Mouse (Mus musculus): ENCODE measurements around the gene Prep. TPM values are rescaled to one million over a fixed set of nuclear protein-coding genes. Genes with fewer than 3 reads are reported as not detected.
A peak's percentile ranks its signal among the peaks of the same experiment; 100 is the strongest.

The Prep gene
- total and polyA plus RNA-seq, 3 experiments: 7.9 to 13.8 (median 12.1) TPM

DNA sequence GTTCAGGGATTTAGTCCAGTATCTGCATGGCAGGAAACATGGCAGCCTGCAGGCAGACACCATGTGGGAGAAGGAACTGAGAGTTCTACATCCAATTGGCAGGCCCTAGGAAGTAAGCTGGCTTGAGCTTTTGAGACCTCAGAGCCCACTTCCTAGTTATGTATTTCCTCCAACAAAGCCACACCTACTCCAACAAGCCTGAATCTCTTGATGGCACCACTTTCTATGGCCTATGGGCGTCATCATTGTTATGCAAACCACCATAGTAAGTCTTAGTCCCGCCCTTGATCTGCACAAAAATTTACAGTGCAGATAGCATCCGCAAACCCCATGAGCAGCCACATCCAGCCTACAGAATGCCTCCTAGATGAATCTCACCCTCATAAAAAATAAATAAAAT, 54.6 kb downstream of the Prep start:
- TF ChIP-seq POLR2A (IDR thresholded peaks at IDR 0.05; ENCODE audit: insufficient read depth, low read depth, low read length) (no peak), CTCF (IDR thresholded peaks at IDR 0.05) (no peak), EP300 (IDR thresholded peaks at IDR 0.05; ENCODE audit: insufficient read depth, low read depth, low read length) (no peak)
- no peak for DNase-seq
- intact Hi-C loops (cut with DNase I): no loop called here
- 98% methylated on average over 3 of the region's 3 CpGs for WGBS
- Histone ChIP-seq H3K27me3 (ENCODE audit: control insufficient read depth, insufficient read depth, low read length) (no peaks in the 10 kb centered on the region), H3K4me1 (ENCODE audit: control insufficient read depth, insufficient read depth, low read length) (peaks cover 8% of the 10 kb centered on the region; the same call in 1 of the 2 replicates), H3K79me2 (replicated peaks; ENCODE audit: control insufficient read depth, insufficient read depth, low read length) (no peaks in the 10 kb centered on the region), H3K27ac (peak overlapping the region; percentile 88), H3K9ac (ENCODE audit: low read depth, low read length) (no peak overlapping the region), H3K36me3 (ENCODE audit: control insufficient read depth, insufficient read depth, low read length) (no peaks in the 10 kb centered on the region), H3K4me3 (no peak overlapping the region)

DNA sequence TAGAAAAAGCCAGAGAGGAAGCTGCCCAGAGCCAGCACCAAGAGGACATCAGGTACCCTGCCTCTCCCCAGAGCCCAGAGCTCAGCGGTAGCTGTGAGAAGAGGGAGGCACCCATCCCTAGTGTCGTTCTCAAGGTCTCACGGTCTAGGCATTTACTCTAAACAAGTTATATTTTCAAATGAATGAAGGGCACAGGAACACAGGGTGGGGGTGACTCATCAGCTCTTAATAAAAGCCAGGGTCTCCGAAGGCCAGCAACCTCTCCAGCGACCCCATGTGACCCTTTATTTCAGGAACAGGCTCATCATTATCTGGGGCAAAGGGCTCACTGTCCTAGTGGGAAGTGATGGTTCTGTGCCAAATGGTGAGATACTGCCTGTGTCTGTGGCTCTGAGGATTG, 55.5 kb downstream of the Prep start:
- peak; percentile 27 to 40 for DNase-seq
- no peak overlapping the region for H3K9ac ChIP-seq (ENCODE audit: low read depth, low read length)
- H3K79me2 ChIP-seq (replicated peaks; ENCODE audit: control insufficient read depth, insufficient read depth, low read length): no peaks in the 10 kb centered on the region
- no peak overlapping the region for H3K4me3 ChIP-seq
- H3K4me1 ChIP-seq (ENCODE audit: control insufficient read depth, insufficient read depth, low read length): peaks cover 8% of the 10 kb centered on the region; the same call in 1 of the 2 replicates
- no peaks in the 10 kb centered on the region for H3K36me3 ChIP-seq (ENCODE audit: control insufficient read depth, insufficient read depth, low read length)
- no peak for TF ChIP-seq POLR2A (IDR thresholded peaks at IDR 0.05; ENCODE audit: insufficient read depth, low read depth, low read length)
- TF ChIP-seq EP300 (IDR thresholded peaks at IDR 0.05; ENCODE audit: insufficient read depth, low read depth, low read length): no peak
- TF ChIP-seq CTCF (IDR thresholded peaks at IDR 0.05): no peak
- no peaks in the 10 kb centered on the region for H3K27me3 ChIP-seq (ENCODE audit: control insufficient read depth, insufficient read depth, low read length)
- H3K27ac ChIP-seq: peak overlapping the region; percentile 88
- WGBS: 49% methylated on average over 5 of the region's 5 CpGs
- intact Hi-C loops (cut with DNase I): no loop called here

GRCm38 (mm10) chr10:45123011-45123410, 56.0 kb downstream of the Prep start:
- TF ChIP-seq CTCF (IDR thresholded peaks at IDR 0.05) (no peak), EP300 (IDR thresholded peaks at IDR 0.05; ENCODE audit: insufficient read depth, low read depth, low read length) (no peak), POLR2A (IDR thresholded peaks at IDR 0.05; ENCODE audit: insufficient read depth, low read depth, low read length) (no peak)
- WGBS: 39% methylated on average over 6 of the region's 6 CpGs
- no peak overlapping the region for H3K4me3 ChIP-seq
- H3K79me2 ChIP-seq (replicated peaks; ENCODE audit: control insufficient read depth, insufficient read depth, low read length): no peaks in the 10 kb centered on the region
- H3K4me1 ChIP-seq (ENCODE audit: control insufficient read depth, insufficient read depth, low read length): peaks cover 8% of the 10 kb centered on the region; the same call in 1 of the 2 replicates
- no peak overlapping the region for H3K9ac ChIP-seq (ENCODE audit: low read depth, low read length)
- DNase-seq: peak in 1 of 2 experiments; percentile 48
- intact Hi-C loops (cut with DNase I): no loop called here
- H3K36me3 ChIP-seq (ENCODE audit: control insufficient read depth, insufficient read depth, low read length): no peaks in the 10 kb centered on the region
- H3K27ac ChIP-seq: peak overlapping the region; percentile 88
- H3K27me3 ChIP-seq (ENCODE audit: control insufficient read depth, insufficient read depth, low read length): no peaks in the 10 kb centered on the region

GRCm38 (mm10) chr10:45129105-45129504, 62.1 kb downstream of the Prep start:
- no peaks in the 10 kb centered on the region for H3K27me3 ChIP-seq (ENCODE audit: control insufficient read depth, insufficient read depth, low read length)
- 37% methylated on average over 11 of the region's 11 CpGs for WGBS
- H3K79me2 ChIP-seq (replicated peaks; ENCODE audit: control insufficient read depth, insufficient read depth, low read length): no peaks in the 10 kb centered on the region
- H3K27ac ChIP-seq: peak overlapping the region; percentile 16; the same call in 1 of the 2 replicates
- H3K36me3 ChIP-seq (ENCODE audit: control insufficient read depth, insufficient read depth, low read length): no peaks in the 10 kb centered on the region
- intact Hi-C loops (cut with DNase I): no loop called here
- peak in 1 of 2 experiments; percentile 21 for DNase-seq
- H3K4me1 ChIP-seq (ENCODE audit: control insufficient read depth, insufficient read depth, low read length): peaks cover 5% of the 10 kb centered on the region; the same call in 1 of the 2 replicates
- TF ChIP-seq CTCF (IDR thresholded peaks at IDR 0.05) (no peak), POLR2A (IDR thresholded peaks at IDR 0.05; ENCODE audit: insufficient read depth, low read depth, low read length) (no peak), EP300 (IDR thresholded peaks at IDR 0.05; ENCODE audit: insufficient read depth, low read depth, low read length) (no peak)
- H3K9ac ChIP-seq (ENCODE audit: low read depth, low read length): peak overlapping the region; percentile 51; the same call in 1 of the 2 replicates
- peak overlapping the region; percentile 22; the same call in 1 of the 2 replicates for H3K4me3 ChIP-seq

DNA sequence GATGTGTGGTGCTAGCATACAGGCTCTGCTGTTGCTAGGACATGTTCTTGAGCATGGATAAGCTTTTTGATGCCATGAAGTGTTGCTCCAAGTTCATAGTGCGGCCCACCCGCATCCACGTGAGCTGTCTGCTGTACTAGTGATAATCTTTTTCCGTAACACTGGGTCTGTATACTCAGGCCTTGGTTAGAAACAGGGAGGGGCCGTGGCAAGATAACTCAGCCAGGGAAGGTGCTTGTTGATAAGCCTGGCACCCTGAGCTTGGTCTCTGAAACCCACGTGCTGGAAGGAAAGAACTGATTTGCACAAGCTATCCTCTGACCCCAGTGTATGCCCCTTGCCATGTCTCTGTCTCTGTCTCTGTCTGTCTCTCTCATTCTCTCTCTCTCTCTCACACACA, 63.0 kb downstream of the Prep start:
- DNase-seq: peak in 1 of 2 experiments; percentile 18
- H3K27me3 ChIP-seq (ENCODE audit: control insufficient read depth, insufficient read depth, low read length): no peaks in the 10 kb centered on the region
- H3K4me1 ChIP-seq (ENCODE audit: control insufficient read depth, insufficient read depth, low read length): peaks cover 5% of the 10 kb centered on the region; the same call in 1 of the 2 replicates
- H3K36me3 ChIP-seq (ENCODE audit: control insufficient read depth, insufficient read depth, low read length): no peaks in the 10 kb centered on the region
- TF ChIP-seq EP300 (IDR thresholded peaks at IDR 0.05; ENCODE audit: insufficient read depth, low read depth, low read length) (0 out of 2 replicates have a peak, but pooled peaks have one; percentile 8), POLR2A (IDR thresholded peaks at IDR 0.05; ENCODE audit: insufficient read depth, low read depth, low read length) (no peak)
- WGBS: 49% methylated on average over 6 of the region's 6 CpGs
- no peak overlapping the region for H3K4me3 ChIP-seq
- H3K79me2 ChIP-seq (replicated peaks; ENCODE audit: control insufficient read depth, insufficient read depth, low read length): no peaks in the 10 kb centered on the region
- peak overlapping the region; percentile 37 for H3K27ac ChIP-seq
- intact Hi-C loops (cut with DNase I): no loop called here
- no peak overlapping the region for H3K9ac ChIP-seq (ENCODE audit: low read depth, low read length)

GRCm38 (mm10) chr10:45132371-45132770, 65.4 kb downstream of the Prep start:
- TF ChIP-seq EP300 (IDR thresholded peaks at IDR 0.05; ENCODE audit: insufficient read depth, low read depth, low read length) (no peak), CTCF (IDR thresholded peaks at IDR 0.05) (peak; percentile 83), POLR2A (IDR thresholded peaks at IDR 0.05; ENCODE audit: insufficient read depth, low read depth, low read length) (no peak)
- Histone ChIP-seq H3K4me3 (no peak overlapping the region), H3K27ac (no peak overlapping the region), H3K36me3 (ENCODE audit: control insufficient read depth, insufficient read depth, low read length) (no peaks in the 10 kb centered on the region), H3K79me2 (replicated peaks; ENCODE audit: control insufficient read depth, insufficient read depth, low read length) (no peaks in the 10 kb centered on the region), H3K27me3 (ENCODE audit: control insufficient read depth, insufficient read depth, low read length) (no peaks in the 10 kb centered on the region), H3K9ac (ENCODE audit: low read depth, low read length) (no peak overlapping the region), H3K4me1 (ENCODE audit: control insufficient read depth, insufficient read depth, low read length) (peaks cover 4% of the 10 kb centered on the region; the same call in 1 of the 2 replicates)
- peak; percentile 22 to 40 for DNase-seq
- WGBS: 80% methylated on average over 4 of the region's 4 CpGs
- intact Hi-C loops (cut with DNase I): loop anchor here (2.0 kb wide), 2 partner anchors 18 to 34 kb away; no protein-coding TSS in a partner anchor

All from heart, adult 2 months (tissue).